Mouse (Mus musculus) liver, adult 2 months (tissue): ENCODE data around the gene Cfi. TPM values are rescaled to one million over a fixed set of nuclear protein-coding genes. Genes with fewer than 3 reads are reported as not detected.
A peak's percentile ranks its signal among the peaks of the same experiment; 100 is the strongest.

Source experiments
- DNase-seq: peaks from one replicate; pipeline ENCODE4 v3.0.0-alpha.2; 2011; ENCODE audit warnings: low read depth, low spot score; ENCODE audit errors: extremely low read depth
- H3K27ac ChIP-seq: fragments of 200-500 bp; replicated peaks from 2 replicates; pipeline ENCODE4 v1.5.1; 2012; ENCODE audit warnings: low read depth, mild to moderate bottlenecking, control low read depth, inconsistent platforms, low read length; ENCODE audit not compliant: insufficient read depth
- H3K27me3 ChIP-seq: fragments of 200-500 bp; 2 replicates; pipeline ENCODE4 v1.6.1; 2012; ENCODE audit warnings: mild to moderate bottlenecking, moderate library complexity, low read length, inconsistent platforms; ENCODE audit not compliant: control insufficient read depth, insufficient read depth
- H3K36me3 ChIP-seq: fragments of 200-500 bp; 2 replicates; pipeline ENCODE4 v1.6.1; 2012; ENCODE audit warnings: low read length, inconsistent platforms; ENCODE audit not compliant: control insufficient read depth, insufficient read depth
- H3K4me1 ChIP-seq: fragments of 200-500 bp; 2 replicates; pipeline ENCODE4 v1.6.1; 2011; ENCODE audit warnings: low read length; ENCODE audit not compliant: control insufficient read depth, insufficient read depth
- H3K4me3 ChIP-seq: fragments of 200-500 bp; 2 replicates; pipeline ENCODE4 v1.5.1; 2011; ENCODE audit warnings: low read depth, mild to moderate bottlenecking, control low read depth, low read length, moderate library complexity; ENCODE audit not compliant: insufficient read depth
- H3K79me2 ChIP-seq: fragments of 200-500 bp; 2 replicates; pipeline ENCODE4 v1.6.1; 2012; ENCODE audit warnings: inconsistent platforms, mild to moderate bottlenecking, low read length, moderate library complexity; ENCODE audit not compliant: control insufficient read depth, insufficient read depth
- H3K9ac ChIP-seq: fragments of 200-500 bp; 2 replicates; pipeline ENCODE4 v1.6.1; 2012; ENCODE audit warnings: low read depth, mild to moderate bottlenecking, control low read depth, inconsistent platforms, low read length
- CTCF ChIP-seq: fragments of 200-500 bp; IDR thresholded peaks from 2 replicates; pipeline ENCODE4 v1.5.1; 2011; ENCODE audit warnings: low read depth, low read length, control low read depth
- POLR2A ChIP-seq: fragments of 200-500 bp; IDR thresholded peaks from 2 replicates; pipeline ENCODE4 v1.6.1; 2011; ENCODE audit warnings: low read length, control low read depth; ENCODE audit not compliant: insufficient read depth; ENCODE audit errors: extremely low read depth
- WGBS: fragments of 180-500 bp; shearing (Covaris S2); methylation state at CpG from one replicate; pipeline ENCODE4 v1.1.7; 2018; 5-methylcytosine and 5-hydroxymethylcytosine counted together
- polyA plus RNA-seq: library from polyadenylated mRNA; depleted of rRNA; stranded (reverse); fragments of >200 nt; gene quantifications from 2 replicates; pipeline ENCODE4 v1.2.3, GENCODE M21; 2012
- total RNA-seq: library from RNA; depleted of rRNA; stranded (reverse); fragments of >200 nt; gene quantifications from 2 replicates; pipeline ENCODE4 v1.2.3, GENCODE M21; 2014

Cfi gene
- total and polyA plus RNA-seq, 2 experiments, result 250 to 813 TPM

DNA sequence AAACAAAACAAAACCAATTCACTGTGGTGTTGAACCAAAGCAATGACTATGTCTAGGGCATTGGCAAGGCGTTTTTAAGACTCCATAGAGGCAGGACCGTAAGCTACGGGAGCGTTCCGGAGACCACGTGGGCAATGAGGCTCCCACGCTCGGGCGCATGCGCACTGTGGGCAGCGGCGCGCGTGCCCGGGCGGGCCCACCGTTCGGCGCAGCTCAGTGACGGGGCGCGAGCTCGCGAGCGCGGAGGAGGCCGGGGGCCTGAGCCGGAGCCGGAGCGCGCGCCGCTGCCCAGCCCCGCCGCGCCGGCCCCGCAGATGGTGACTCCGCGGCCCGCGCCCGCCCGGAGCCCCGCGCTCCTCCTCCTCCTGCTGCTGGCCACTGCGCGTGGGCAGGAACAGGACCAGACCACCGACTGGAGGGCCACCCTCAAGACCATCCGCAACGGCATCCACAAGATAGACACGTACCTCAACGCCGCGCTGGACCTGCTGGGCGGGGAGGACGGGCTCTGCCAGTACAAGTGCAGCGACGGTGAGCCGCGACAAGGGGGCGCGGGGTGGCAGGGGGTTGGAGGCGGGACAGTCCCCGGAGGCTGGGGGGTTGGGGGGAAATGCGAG, 42.8 kb downstream of the Cfi start, which contains the start of gene Pla2g12a:
Gene Pla2g12a, plus strand, starts transcription at position 202 of the 617 bp plus-strand sequence.
- no peaks in the 10 kb centered on the region for H3K27me3 ChIP-seq
- H3K4me3 ChIP-seq, result peak within 1 kb of the TSS; percentile 88
- H3K4me1 ChIP-seq, result peaks cover 5% of the 10 kb centered on the region
- WGBS, result under 1% methylated on average over 46 of the region's 66 CpGs
- peaks cover 12% of the 10 kb centered on the region; the same call in 1 of the 2 replicates for H3K36me3 ChIP-seq
- TF ChIP-seq POLR2A (no peak), CTCF (0 out of 2 replicates have a peak, but pooled peaks have one; percentile 3)
- peak within 1 kb of the TSS; percentile 85 for H3K9ac ChIP-seq
- DNase-seq, result peak; percentile 45
- H3K79me2 ChIP-seq, result 0 out of 2 replicates have a peak, but pooled peaks cover 3% of the 10 kb centered on the region
- 0 out of 2 replicates have a peak within 1 kb of the TSS, but pooled peaks have one; percentile 16 for H3K27ac ChIP-seq

DNA sequence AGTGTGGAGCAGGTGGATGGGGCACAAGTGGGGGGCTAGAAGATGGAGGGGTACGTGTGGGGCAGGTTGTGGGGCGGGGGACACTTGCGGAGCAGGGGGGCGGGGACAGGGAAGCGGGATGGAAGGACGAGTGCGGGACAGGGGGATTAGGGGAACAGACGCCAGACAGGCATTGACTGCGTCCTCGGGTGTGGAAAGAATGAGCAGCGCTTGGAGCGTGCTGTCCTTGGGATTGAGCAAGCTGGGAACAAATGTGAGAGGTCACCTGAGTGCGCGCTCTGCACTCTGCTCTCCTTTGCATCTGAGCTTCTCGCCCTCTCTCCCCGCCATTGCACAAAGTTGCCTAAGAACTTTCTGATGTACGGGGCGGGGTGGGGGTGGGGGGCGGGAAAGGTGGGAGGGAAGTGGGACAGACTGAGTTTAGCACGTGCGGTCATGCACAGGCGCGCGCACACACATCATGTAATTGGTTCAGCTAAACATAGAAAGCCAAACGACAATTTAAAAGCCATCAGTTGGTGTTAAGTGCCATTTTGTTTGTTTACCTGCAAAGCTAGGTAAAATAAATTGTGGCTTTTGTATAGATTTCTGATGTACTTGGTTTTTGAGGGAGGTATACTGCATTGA, 43.6 kb downstream of the Cfi start:
- Histone ChIP-seq H3K9ac (peak overlapping the region; percentile 85; the same call in 1 of the 2 replicates), H3K27me3 (no peaks in the 10 kb centered on the region), H3K27ac (no peak overlapping the region), H3K4me3 (peak overlapping the region; percentile 88), H3K36me3 (peaks cover 6% of the 10 kb centered on the region; the same call in 1 of the 2 replicates), H3K4me1 (peaks cover 5% of the 10 kb centered on the region), H3K79me2 (0 out of 2 replicates have a peak, but pooled peaks cover 3% of the 10 kb centered on the region)
- 2% methylated on average over 25 of the region's 25 CpGs for WGBS
- TF ChIP-seq CTCF (no peak), POLR2A (no peak)
- peak; percentile 93 for DNase-seq

GRCm38 (mm10) chr3:129879913-129880312, 44.2 kb downstream of the Cfi start:
- no peak overlapping the region for H3K4me3 ChIP-seq
- no peaks in the 10 kb centered on the region for H3K27me3 ChIP-seq
- DNase-seq, result no peak
- no peak for TF ChIP-seq POLR2A
- 88% methylated on average over 2 of the region's 2 CpGs for WGBS
- H3K4me1 ChIP-seq, result peaks cover 5% of the 10 kb centered on the region
- H3K36me3 ChIP-seq, result peaks cover 3% of the 10 kb centered on the region; the same call in 1 of the 2 replicates
- H3K9ac ChIP-seq, result no peak overlapping the region
- 0 out of 2 replicates have a peak, but pooled peaks cover 3% of the 10 kb centered on the region for H3K79me2 ChIP-seq
- H3K27ac ChIP-seq, result no peak overlapping the region

DNA sequence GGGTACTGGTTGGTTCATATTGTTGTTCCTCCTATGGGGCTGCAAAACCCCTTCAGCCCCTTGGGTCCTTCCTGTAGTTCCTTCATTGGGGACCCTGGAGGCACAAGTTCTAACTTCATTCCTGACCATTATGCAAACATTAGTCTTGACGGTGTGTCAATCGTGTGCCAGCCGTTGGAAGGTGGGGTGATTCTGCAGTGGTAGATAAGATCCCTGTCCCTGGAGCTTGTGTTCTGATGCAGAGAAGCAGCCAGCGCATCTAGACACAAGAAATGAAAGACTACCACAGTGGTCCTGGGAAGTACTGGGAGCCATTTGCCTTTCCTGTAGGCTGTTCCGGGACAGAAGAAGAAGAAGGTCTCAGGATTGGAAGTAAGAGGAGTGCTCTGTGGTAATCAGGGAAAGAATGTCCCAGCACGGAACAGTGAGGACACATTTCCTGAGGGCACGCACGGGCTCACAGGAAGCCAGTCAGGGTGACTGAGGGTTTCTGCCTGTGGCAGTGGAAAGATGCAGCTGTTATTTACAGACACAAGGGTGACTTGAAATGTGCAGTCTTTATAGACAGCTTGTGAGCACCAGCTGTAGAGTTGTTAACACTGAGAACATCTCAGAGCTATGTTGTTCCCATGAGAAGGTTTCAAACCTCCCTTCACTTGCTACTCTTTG, 45.4 kb downstream of the Cfi start:
- no peak overlapping the region for H3K9ac ChIP-seq
- TF ChIP-seq CTCF, result no peak
- no peak for TF ChIP-seq POLR2A
- H3K27me3 ChIP-seq, result no peaks in the 10 kb centered on the region
- 53% methylated on average over 8 of the region's 8 CpGs for WGBS
- H3K27ac ChIP-seq, result no peak overlapping the region
- H3K36me3 ChIP-seq, result no peaks in the 10 kb centered on the region
- 0 out of 2 replicates have a peak, but pooled peaks cover 3% of the 10 kb centered on the region for H3K79me2 ChIP-seq
- H3K4me1 ChIP-seq, result peaks cover 8% of the 10 kb centered on the region
- DNase-seq, result no peak
- H3K4me3 ChIP-seq, result no peak overlapping the region

DNA sequence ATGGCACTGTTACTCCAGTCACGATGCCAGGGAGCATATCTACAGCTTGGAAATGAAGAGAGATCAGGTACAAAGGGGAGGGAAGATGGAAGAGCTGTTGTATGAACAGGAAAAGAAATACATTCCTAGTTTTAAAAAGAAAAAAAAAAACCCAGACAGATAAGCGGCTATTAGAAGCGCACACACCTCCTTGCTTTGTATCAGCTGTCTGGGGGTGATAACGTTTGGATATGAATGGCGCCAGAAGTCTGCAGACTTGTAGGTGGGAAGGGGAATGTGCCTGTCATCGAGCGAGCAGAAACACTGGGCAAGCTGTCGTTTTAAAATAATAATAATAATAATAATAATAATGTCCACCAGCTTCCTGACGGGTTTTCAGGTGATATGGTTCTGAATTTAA, 49.9 kb downstream of the Cfi start:
- Histone ChIP-seq H3K9ac (no peak overlapping the region), H3K27ac (no peak overlapping the region), H3K4me3 (no peak overlapping the region), H3K36me3 (no peaks in the 10 kb centered on the region; the same call in 1 of the 2 replicates), H3K27me3 (no peaks in the 10 kb centered on the region), H3K79me2 (0 out of 2 replicates have a peak, but pooled peaks cover 3% of the 10 kb centered on the region), H3K4me1 (peaks cover 16% of the 10 kb centered on the region)
- TF ChIP-seq POLR2A (no peak), CTCF (no peak)
- WGBS, result 62% methylated on average over 9 of the region's 9 CpGs
- no peak for DNase-seq
